Mouse (Mus musculus) megakaryocyte progenitor cell, adult 5-6 weeks (primary cell): Measurements from ENCODE around the gene Sit1. TPM values are rescaled to one million over a fixed set of nuclear protein-coding genes. Genes with fewer than 3 reads are reported as not detected.

ENCODE experiments used
- total RNA-seq, 2 experiments: library from RNA; stranded (forward) in 1 of 2; stranded (reverse) in 1 of 2; fragments of 157-497, 149-512 nt in 1 of 2; fragments of 200-1000 nt in 1 of 2; gene quantifications; 2 replicates each; pipeline versions ENCODE4 v1.2.3 to v1.2.4; 2015 to 2017

Gene Sit1
- total RNA-seq, 2 experiments from 2014 or later = not detected

Other genes starting within 250 kb of the Sit1 start
- 0.15 TPM in 1 of 2 replicates, not detected in the other for gene Atp8b5, start 216.6 kb downstream of the Sit1 start, total RNA-seq (2015)
- gene Atp8b5, start 216.6 kb downstream of the Sit1 start, total RNA-seq (2017) = 0.04 and 1.0 TPM in 2 replicates
- gene Rusc2, start 101.8 kb downstream of the Sit1 start, total RNA-seq (2015) = 0.32 and 0.44 TPM in 2 replicates
- 0.61 and 0.71 TPM in 2 replicates for gene Rusc2, start 101.8 kb downstream of the Sit1 start, total RNA-seq (2017)
- gene Fam166b, start 54.6 kb downstream of the Sit1 start, total RNA-seq (2015) = not detected in 2 replicates
- gene Fam166b, start 54.6 kb downstream of the Sit1 start, total RNA-seq (2017) = not detected in 2 replicates
- 5.2 and 6.3 TPM in 2 replicates for gene Tesk1, start 41.8 kb downstream of the Sit1 start, total RNA-seq (2015)
- gene Tesk1, start 41.8 kb downstream of the Sit1 start, total RNA-seq (2017) = 5.7 and 5.9 TPM in 2 replicates
- gene Cd72, start 29.1 kb downstream of the Sit1 start, total RNA-seq (2015) = 2.2 and 6.3 TPM in 2 replicates
- 8.2 and 8.7 TPM in 2 replicates for gene Cd72, start 29.1 kb downstream of the Sit1 start, total RNA-seq (2017)
- gene Ccdc107, start 9.2 kb upstream of the Sit1 start, total RNA-seq (2015) = 34.5 and 43.0 TPM in 2 replicates
- 49.6 and 53.9 TPM in 2 replicates for gene Ccdc107, start 9.2 kb upstream of the Sit1 start, total RNA-seq (2017)
- gene Arhgef39, start 16.0 kb upstream of the Sit1 start, total RNA-seq (2015) = 44.2 and 55.1 TPM in 2 replicates
- gene Arhgef39, start 16.0 kb upstream of the Sit1 start, total RNA-seq (2017) = 47.5 and 65.0 TPM in 2 replicates
- 10.4 and 15.0 TPM in 2 replicates for gene Car9, start 23.2 kb upstream of the Sit1 start, total RNA-seq (2015)
- 4.0 and 10.5 TPM in 2 replicates for gene Car9, start 23.2 kb upstream of the Sit1 start, total RNA-seq (2017)
- 0.56 and 3.0 TPM in 2 replicates for gene Tpm2, start 40.0 kb upstream of the Sit1 start, total RNA-seq (2015)
- 3.8 and 5.8 TPM in 2 replicates for gene Tpm2, start 40.0 kb upstream of the Sit1 start, total RNA-seq (2017)
- gene Creb3, start 78.6 kb upstream of the Sit1 start, total RNA-seq (2015) = 8.9 and 10.3 TPM in 2 replicates
- gene Creb3, start 78.6 kb upstream of the Sit1 start, total RNA-seq (2017) = 41.6 and 64.7 TPM in 2 replicates
- gene Tln1, start 79.0 kb upstream of the Sit1 start, total RNA-seq (2015) = 125 and 138 TPM in 2 replicates
- gene Tln1, start 79.0 kb upstream of the Sit1 start, total RNA-seq (2017) = 167 and 253 TPM in 2 replicates
- gene Rgp1, start 95.0 kb upstream of the Sit1 start, total RNA-seq (2015) = 20.6 and 23.3 TPM in 2 replicates
- gene Rgp1, start 95.0 kb upstream of the Sit1 start, total RNA-seq (2017) = 8.7 and 14.5 TPM in 2 replicates
- 4.8 and 9.3 TPM in 2 replicates for gene Gba2, start 95.1 kb upstream of the Sit1 start, total RNA-seq (2015)
- 7.2 and 8.1 TPM in 2 replicates for gene Gba2, start 95.1 kb upstream of the Sit1 start, total RNA-seq (2017)
- gene Msmp, start 100.8 kb upstream of the Sit1 start, total RNA-seq (2015) = not detected in 2 replicates
- gene Msmp, start 100.8 kb upstream of the Sit1 start, total RNA-seq (2017) = not detected in 2 replicates
- gene Npr2, start 148.2 kb upstream of the Sit1 start, total RNA-seq (2015) = 0.30 and 1.4 TPM in 2 replicates
- 0.21 and 1.3 TPM in 2 replicates for gene Npr2, start 148.2 kb upstream of the Sit1 start, total RNA-seq (2017)
- gene Spag8, start 169.9 kb upstream of the Sit1 start, total RNA-seq (2015) = 0.22 TPM in 1 of 2 replicates, not detected in the other
- gene Spag8, start 169.9 kb upstream of the Sit1 start, total RNA-seq (2017) = 0.71 TPM in 1 of 2 replicates, not detected in the other
- gene Hint2, start 172.7 kb upstream of the Sit1 start, total RNA-seq (2015) = 36.5 and 52.7 TPM in 2 replicates
- gene Hint2, start 172.7 kb upstream of the Sit1 start, total RNA-seq (2017) = 43.1 and 58.6 TPM in 2 replicates
- gene Tmem8b, start 185.2 kb upstream of the Sit1 start, total RNA-seq (2015) = 0.47 and 0.95 TPM in 2 replicates
- gene Tmem8b, start 185.2 kb upstream of the Sit1 start, total RNA-seq (2017) = 0.25 and 0.61 TPM in 2 replicates
- gene Fam221b, start 185.4 kb upstream of the Sit1 start, total RNA-seq (2015) = 0.07 TPM in 2 replicates
- gene Fam221b, start 185.4 kb upstream of the Sit1 start, total RNA-seq (2017) = 0.44 and 0.62 TPM in 2 replicates
- not detected in 2 replicates for gene Olfr70, start 217.1 kb upstream of the Sit1 start, total RNA-seq (2015)
- gene Olfr70, start 217.1 kb upstream of the Sit1 start, total RNA-seq (2017) = not detected in 2 replicates
- gene Olfr71, start 226.5 kb upstream of the Sit1 start, total RNA-seq (2015) = not detected in 2 replicates
- gene Olfr71, start 226.5 kb upstream of the Sit1 start, total RNA-seq (2017) = not detected in 2 replicates
- not detected in 2 replicates for gene Hrct1, start 243.5 kb upstream of the Sit1 start, total RNA-seq (2015)
- gene Hrct1, start 243.5 kb upstream of the Sit1 start, total RNA-seq (2017) = not detected in 2 replicates
- not detected in 2 replicates for gene Spaar, start 246.3 kb upstream of the Sit1 start, total RNA-seq (2015)
- not detected in 2 replicates for gene Spaar, start 246.3 kb upstream of the Sit1 start, total RNA-seq (2017)